Mouse (Mus musculus) hindbrain, postnatal 0 days (tissue): ENCODE measurements around the gene Trdmt1. TPM values are rescaled to one million over a fixed set of nuclear protein-coding genes. Genes with fewer than 3 reads are reported as not detected.

Experiments used
- ATAC-seq: fragments of 200-750 bp; cut with Nextera tagmentation; 2 replicates; pipeline ENCODE4 v1.8.0; 2017; ENCODE audit warnings: mild to moderate bottlenecking, moderate TSS enrichment, moderate library complexity
- DNase-seq: peaks from one replicate; pipeline ENCODE4 v3.0.0-alpha.2; 2015; ENCODE audit warnings: low spot score
- H3K27ac ChIP-seq: fragments of 300-500 bp; sonication (generic); 2 replicates; pipeline ENCODE4 v1.5.1; 2014; ENCODE audit warnings: mild to moderate bottlenecking
- H3K27me3 ChIP-seq: fragments of 300-500 bp; sonication (generic); 2 replicates; pipeline ENCODE4 v1.6.1; 2014; ENCODE audit warnings: low read length, mixed read lengths; ENCODE audit not compliant: insufficient read depth
- H3K36me3 ChIP-seq: fragments of 300-500 bp; sonication (generic); 2 replicates; pipeline ENCODE4 v1.6.1; 2014; ENCODE audit warnings: low read length, mixed read lengths; ENCODE audit not compliant: insufficient read depth
- H3K4me1 ChIP-seq: fragments of 300-500 bp; sonication (generic); 2 replicates; pipeline ENCODE4 v1.6.1; 2014; ENCODE audit warnings: antibody characterized with exemption, low read length, mixed read lengths; ENCODE audit not compliant: insufficient read depth
- H3K4me2 ChIP-seq: fragments of 300-500 bp; sonication (generic); 2 replicates; pipeline ENCODE4 v1.6.1; 2014; ENCODE audit warnings: low read depth, mild to moderate bottlenecking, low read length, moderate library complexity, mixed read lengths
- H3K4me3 ChIP-seq: fragments of 300-500 bp; sonication (generic); 2 replicates; pipeline ENCODE4 v1.5.1; 2014; ENCODE audit warnings: low read length
- H3K9ac ChIP-seq: fragments of 300-500 bp; sonication (generic); replicated peaks from 2 replicates; pipeline ENCODE4 v1.6.1; 2014; ENCODE audit warnings: mild to moderate bottlenecking, low read length, moderate library complexity, mixed read lengths
- H3K9me3 ChIP-seq: fragments of 300-500 bp; sonication (generic); 2 replicates; pipeline ENCODE4 v1.6.1; 2016; ENCODE audit warnings: low read length, mixed read lengths
- CTCF ChIP-seq: IDR thresholded peaks from 2 replicates; pipeline ENCODE4 v1.5.1; 2016; ENCODE audit warnings: antibody characterized with exemption, control low read depth, low read depth
- WGBS: fragments of 180-500 bp; shearing (Covaris S2); extraction: QIAGEN DNeasy Blood & Tissue Kit; methylation state at CpG from one replicate; pipeline ENCODE4 v1.1.7; 2014; 5-methylcytosine and 5-hydroxymethylcytosine counted together
- polyA plus RNA-seq: library from polyadenylated mRNA; unstranded; fragments of >200 nt; fragmentation: Nextera tagmentation; extraction: Ambion mirVana; gene quantifications from 2 replicates; pipeline ENCODE4 v1.2.1, GENCODE M21; 2015
- total RNA-seq: library from RNA; depleted of rRNA; stranded (reverse); fragments of >200 nt; gene quantifications from 2 replicates; pipeline ENCODE4 v1.2.3, GENCODE M21; 2014

Gene Trdmt1
- total and polyA plus RNA-seq, 2 experiments from 2014 or later, result 6.1 to 6.2 TPM

- no peak for ATAC-seq
- Histone ChIP-seq H3K27ac (peak overlapping the region; percentile 86), H3K4me1 (no peaks in the 10 kb centered on the region), H3K9ac (peak overlapping the region; percentile 55; the same call in 1 of the 2 replicates), H3K36me3 (no peaks in the 10 kb centered on the region), H3K4me3 (peak overlapping the region; percentile 68), H3K27me3 (no peaks in the 10 kb centered on the region), H3K9me3 (no peaks in the 10 kb centered on the region), H3K4me2 (peak overlapping the region; percentile 61)
- no peak for DNase-seq
- 6% methylated on average over 12 of the region's 12 CpGs for WGBS
- no peak for TF ChIP-seq CTCF
These were observed 28.4 kb upstream of the Trdmt1 start for GRCm38 (mm10) chr2:13572647-13573407.

GRCm38 (mm10) chr2:13572101-13572553, 27.7 kb upstream of the Trdmt1 start:
- Histone ChIP-seq H3K27me3 (no peaks in the 10 kb centered on the region), H3K4me3 (no peak overlapping the region), H3K4me1 (no peaks in the 10 kb centered on the region), H3K9ac (no peak overlapping the region), H3K9me3 (no peaks in the 10 kb centered on the region), H3K4me2 (peak overlapping the region; percentile 61), H3K36me3 (no peaks in the 10 kb centered on the region), H3K27ac (peak overlapping the region; percentile 86; the same call in 1 of the 2 replicates)
- WGBS, result 13% methylated on average over 4 of the region's 4 CpGs
- no peak for DNase-seq
- ATAC-seq, result no peak
- no peak for TF ChIP-seq CTCF

- Histone ChIP-seq H3K4me2 (no peak overlapping the region), H3K9ac (no peak overlapping the region), H3K36me3 (no peaks in the 10 kb centered on the region), H3K27ac (no peak overlapping the region), H3K4me1 (no peaks in the 10 kb centered on the region), H3K27me3 (no peaks in the 10 kb centered on the region), H3K4me3 (no peak overlapping the region), H3K9me3 (no peaks in the 10 kb centered on the region)
- DNase-seq (no peak), ATAC-seq (no peak)
- WGBS, result 83% methylated on average over 2 of the region's 2 CpGs
- TF ChIP-seq CTCF, result no peak
These were observed 25.7 kb upstream of the Trdmt1 start for GRCm38 (mm10) chr2:13570122-13570521.

GRCm38 (mm10) chr2:13560396-13560795, 15.9 kb upstream of the Trdmt1 start:
- no peak for TF ChIP-seq CTCF
- no peak overlapping the region for H3K4me2 ChIP-seq
- no peaks in the 10 kb centered on the region for H3K36me3 ChIP-seq
- DNase-seq, result no peak
- no peaks in the 10 kb centered on the region for H3K4me1 ChIP-seq
- H3K27ac ChIP-seq, result no peak overlapping the region
- H3K27me3 ChIP-seq, result no peaks in the 10 kb centered on the region
- H3K9me3 ChIP-seq, result no peaks in the 10 kb centered on the region
- H3K4me3 ChIP-seq, result no peak overlapping the region
- no peak overlapping the region for H3K9ac ChIP-seq
- 91% methylated on average over 2 of the region's 2 CpGs for WGBS
- ATAC-seq, result no peak

GRCm38 (mm10) chr2:13559729-13560128, 15.3 kb upstream of the Trdmt1 start:
- Histone ChIP-seq H3K4me3 (no peak overlapping the region), H3K9me3 (no peaks in the 10 kb centered on the region), H3K9ac (no peak overlapping the region), H3K4me2 (no peak overlapping the region), H3K27me3 (no peaks in the 10 kb centered on the region), H3K27ac (no peak overlapping the region), H3K4me1 (no peaks in the 10 kb centered on the region), H3K36me3 (no peaks in the 10 kb centered on the region)
- DNase-seq (no peak), ATAC-seq (no peak)
- no peak for TF ChIP-seq CTCF
- 83% methylated on average over 5 of the region's 5 CpGs for WGBS

- no peak for TF ChIP-seq CTCF
- WGBS, result 91% methylated on average over 5 of the region's 5 CpGs
- ATAC-seq, result no peak
These were observed 14.8 kb upstream of the Trdmt1 start for GRCm38 (mm10) chr2:13559303-13559702.

More at GRCm38 (mm10) chr2:13559303-13559702, 14.8 kb upstream of the Trdmt1 start:
- H3K9ac ChIP-seq, result no peak overlapping the region
- no peak overlapping the region for H3K27ac ChIP-seq
- H3K9me3 ChIP-seq, result no peaks in the 10 kb centered on the region
- no peaks in the 10 kb centered on the region for H3K4me1 ChIP-seq
- DNase-seq, result no peak
- no peaks in the 10 kb centered on the region for H3K27me3 ChIP-seq
- H3K36me3 ChIP-seq, result no peaks in the 10 kb centered on the region
- H3K4me2 ChIP-seq, result no peak overlapping the region
- H3K4me3 ChIP-seq, result no peak overlapping the region
